Mouse (Mus musculus): ENCODE measurements around the gene Cxcl5. TPM values are rescaled to one million over a fixed set of nuclear protein-coding genes. Genes with fewer than 3 reads are reported as not detected.

Cxcl5 gene
- 0.14 TPM in 1 of 2 replicates, not detected in the other for polyA plus RNA-seq (2016; fragmentation: Nextera tagmentation; extraction: Ambion mirVana)

DNA sequence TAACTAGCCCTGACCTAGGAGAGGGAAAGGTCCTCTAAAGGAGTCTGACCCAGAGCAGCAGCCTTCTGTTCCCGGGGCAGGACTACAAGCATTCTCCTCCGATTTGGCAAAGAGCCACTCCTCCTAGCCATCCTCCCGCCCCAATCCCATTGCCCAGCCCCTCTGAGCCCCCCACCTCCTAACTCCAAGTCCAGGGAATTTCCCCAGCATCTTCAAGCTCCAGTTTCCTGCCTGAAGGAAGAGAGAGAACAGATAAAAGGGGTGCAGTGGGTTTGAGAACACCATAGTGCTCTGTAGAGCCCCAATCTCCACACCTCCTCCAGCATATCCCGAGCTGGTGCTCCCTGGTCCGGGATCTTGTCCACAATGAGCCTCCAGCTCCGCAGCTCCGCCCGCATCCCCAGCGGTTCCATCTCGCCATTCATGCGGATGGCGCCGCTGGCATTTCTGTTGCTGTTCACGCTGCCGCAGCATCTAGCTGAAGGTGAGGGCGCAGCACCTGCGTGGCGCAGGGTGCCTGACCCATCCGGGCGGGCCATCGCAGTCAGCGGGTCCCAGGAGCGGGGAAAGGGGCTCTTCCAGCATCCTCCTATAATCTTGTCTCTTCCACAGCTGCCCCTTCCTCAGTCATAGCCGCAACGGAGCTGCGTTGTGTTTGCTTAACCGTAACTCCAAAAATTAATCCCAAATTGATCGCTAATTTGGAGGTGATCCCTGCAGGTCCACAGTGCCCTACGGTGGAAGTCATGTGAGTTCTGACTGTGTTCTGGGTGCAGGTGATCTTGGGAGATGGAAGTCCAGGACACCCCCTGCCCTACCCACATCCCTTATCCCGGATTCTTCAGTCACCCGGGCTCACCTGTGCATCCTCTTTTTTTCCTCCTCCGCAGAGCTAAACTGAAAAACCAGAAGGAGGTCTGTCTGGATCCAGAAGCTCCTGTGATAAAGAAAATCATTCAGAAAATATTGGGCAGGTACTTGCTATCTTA is at the start of gene Cxcl5:
Cxcl5 (plus strand) TSS at position 284 of the 989 bp plus-strand sequence.
- H3K4me1 ChIP-seq: peaks cover 26% of the 10 kb centered on the region
- H3K4me3 ChIP-seq: peak within 1 kb of the TSS; percentile 48
- H3K4me2 ChIP-seq (replicated peaks): peak within 1 kb of the TSS; percentile 83
- ATAC-seq (ENCODE audit: low FRiP score, low read depth): peak; percentile 61
- H3K9ac ChIP-seq (replicated peaks): peak within 1 kb of the TSS; percentile 41
- H3K9me3 ChIP-seq: no peaks in the 10 kb centered on the region
- H3K36me3 ChIP-seq: no peaks in the 10 kb centered on the region
- H3K27ac ChIP-seq (replicated peaks): no peak within 1 kb of the TSS
- H3K27me3 ChIP-seq: peaks cover 28% of the 10 kb centered on the region
- WGBS: 4% methylated on average over 32 of the region's 32 CpGs

DNA sequence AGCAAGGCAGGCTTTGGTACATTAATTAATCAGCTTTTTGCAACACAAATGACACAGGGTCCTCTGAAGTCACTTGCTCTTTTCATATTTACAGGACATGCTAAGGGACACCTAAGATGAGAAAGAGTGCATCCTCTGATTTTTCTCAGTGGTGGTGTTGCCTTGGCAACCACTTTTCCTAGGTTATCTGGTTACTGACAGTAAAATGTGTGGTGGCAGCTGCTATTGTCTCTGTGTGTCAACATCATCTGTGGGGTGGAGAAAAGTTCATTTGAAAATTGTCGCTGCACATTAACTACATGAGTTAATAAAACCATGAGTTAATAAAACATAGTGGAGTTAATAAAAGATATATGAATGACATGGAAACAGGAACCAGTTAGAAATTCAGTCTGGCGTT is 47.8 kb upstream of the Cxcl5 start:
- WGBS: 80% methylated on average over 2 of the region's 2 CpGs
- H3K27ac ChIP-seq (replicated peaks): no peak overlapping the region
- no peaks in the 10 kb centered on the region for H3K4me1 ChIP-seq
- H3K36me3 ChIP-seq: no peaks in the 10 kb centered on the region
- no peaks in the 10 kb centered on the region for H3K9me3 ChIP-seq
- no peak for ATAC-seq (ENCODE audit: low FRiP score, low read depth)
- no peak overlapping the region for H3K9ac ChIP-seq (replicated peaks)
- H3K4me2 ChIP-seq (replicated peaks): no peak overlapping the region
- no peaks in the 10 kb centered on the region for H3K27me3 ChIP-seq
- no peak overlapping the region for H3K4me3 ChIP-seq

DNA sequence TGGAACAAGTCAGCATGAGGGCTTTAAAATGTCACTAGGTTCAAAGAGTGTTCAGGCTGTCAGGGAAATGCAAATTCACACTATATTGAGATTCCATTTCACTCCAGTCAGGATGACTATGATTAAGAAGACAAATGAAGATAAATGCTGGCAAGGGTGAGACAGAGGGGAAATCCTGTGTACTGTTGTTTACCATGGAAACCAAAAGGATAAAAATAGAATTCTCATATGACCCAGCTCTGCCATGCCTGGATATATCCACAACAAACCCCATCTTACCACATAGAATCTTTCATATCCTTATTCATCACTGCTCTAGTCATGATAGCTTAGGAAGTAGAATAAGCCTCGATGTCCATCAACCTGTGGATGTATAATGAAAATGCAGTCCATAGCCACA is 41.2 kb upstream of the Cxcl5 start:
- no peaks in the 10 kb centered on the region for H3K36me3 ChIP-seq
- H3K27ac ChIP-seq (replicated peaks): no peak overlapping the region
- no peak overlapping the region for H3K9ac ChIP-seq (replicated peaks)
- H3K4me3 ChIP-seq: no peak overlapping the region
- no peaks in the 10 kb centered on the region for H3K9me3 ChIP-seq
- WGBS: 83% methylated on average over 1 of the region's 1 CpGs
- ATAC-seq (ENCODE audit: low FRiP score, low read depth): no peak
- no peaks in the 10 kb centered on the region for H3K4me1 ChIP-seq
- no peaks in the 10 kb centered on the region for H3K27me3 ChIP-seq
- H3K4me2 ChIP-seq (replicated peaks): no peak overlapping the region

DNA sequence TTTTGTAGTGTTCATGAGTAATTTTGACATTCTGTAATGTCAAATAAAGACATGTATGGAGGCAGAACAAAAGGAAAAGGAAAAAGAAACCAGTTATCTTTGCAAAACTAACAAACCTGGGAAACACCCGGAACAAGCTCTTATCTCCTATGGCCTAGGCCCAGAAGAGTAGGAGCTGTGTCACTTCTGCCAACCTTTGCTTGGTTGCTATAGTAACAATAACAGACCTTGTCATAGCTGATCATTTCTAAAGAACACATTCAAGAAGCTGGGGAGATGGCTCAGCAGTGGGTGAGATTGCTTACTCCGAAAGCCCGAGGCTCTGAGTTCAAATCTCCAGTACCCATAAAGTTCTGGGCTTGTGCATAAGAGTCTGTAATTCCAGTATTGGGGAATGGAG is 36.5 kb upstream of the Cxcl5 start:
- no peak for ATAC-seq (ENCODE audit: low FRiP score, low read depth)
- no peaks in the 10 kb centered on the region for H3K27me3 ChIP-seq
- H3K4me3 ChIP-seq: no peak overlapping the region
- no peak overlapping the region for H3K27ac ChIP-seq (replicated peaks)
- H3K9me3 ChIP-seq: no peaks in the 10 kb centered on the region
- WGBS: 91% methylated on average over 3 of the region's 3 CpGs
- no peak overlapping the region for H3K4me2 ChIP-seq (replicated peaks)
- H3K4me1 ChIP-seq: no peaks in the 10 kb centered on the region
- no peak overlapping the region for H3K9ac ChIP-seq (replicated peaks)
- no peaks in the 10 kb centered on the region for H3K36me3 ChIP-seq

DNA sequence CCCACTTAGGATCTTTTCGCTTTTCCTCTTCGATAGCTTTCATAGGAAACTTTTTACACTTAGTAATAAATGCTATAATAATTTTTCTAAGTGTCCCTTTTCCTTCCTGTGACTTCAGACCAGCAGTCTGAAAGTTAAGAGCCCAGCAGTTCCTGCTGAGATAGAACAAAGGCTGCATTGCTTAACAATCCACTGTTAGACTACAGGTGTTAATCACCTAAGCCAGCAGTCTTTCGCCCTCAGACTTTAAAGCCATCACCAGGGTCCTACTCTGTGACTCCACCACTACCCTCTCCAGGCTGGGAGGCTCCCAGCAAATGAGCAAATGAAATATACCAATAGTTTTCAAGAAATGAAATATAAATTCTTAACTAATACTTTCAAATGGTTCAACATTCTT is 30.9 kb upstream of the Cxcl5 start:
- no peak for ATAC-seq (ENCODE audit: low FRiP score, low read depth)
- H3K27ac ChIP-seq (replicated peaks): no peak overlapping the region
- H3K4me1 ChIP-seq: no peaks in the 10 kb centered on the region
- no peak overlapping the region for H3K4me3 ChIP-seq
- no peaks in the 10 kb centered on the region for H3K36me3 ChIP-seq
- 79% methylated on average over 3 of the region's 3 CpGs for WGBS
- no peaks in the 10 kb centered on the region for H3K9me3 ChIP-seq
- no peak overlapping the region for H3K4me2 ChIP-seq (replicated peaks)
- no peak overlapping the region for H3K9ac ChIP-seq (replicated peaks)
- no peaks in the 10 kb centered on the region for H3K27me3 ChIP-seq

DNA sequence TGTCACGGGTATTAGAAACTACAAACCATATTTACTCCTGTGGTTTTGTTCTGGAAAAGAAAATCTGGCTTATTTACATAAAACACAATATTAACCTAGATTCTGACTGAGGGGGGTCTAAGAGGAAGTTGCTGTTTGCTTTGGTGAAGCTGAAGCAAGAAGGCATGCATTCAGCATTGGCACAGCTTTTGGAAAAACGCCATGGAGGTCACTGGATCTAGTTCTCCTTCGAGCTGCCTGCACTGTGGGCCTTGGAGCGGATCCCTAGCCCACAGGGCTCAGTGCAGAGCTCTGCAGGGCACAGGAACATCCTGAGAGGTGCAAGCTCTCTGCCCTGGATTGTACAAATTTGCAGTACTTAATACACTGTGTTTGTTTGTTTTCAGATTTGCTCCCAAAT is 27.7 kb upstream of the Cxcl5 start:
- H3K4me1 ChIP-seq: no peaks in the 10 kb centered on the region
- H3K9ac ChIP-seq (replicated peaks): no peak overlapping the region
- ATAC-seq (ENCODE audit: low FRiP score, low read depth): no peak
- no peak overlapping the region for H3K4me2 ChIP-seq (replicated peaks)
- WGBS: 81% methylated on average over 4 of the region's 4 CpGs
- H3K36me3 ChIP-seq: no peaks in the 10 kb centered on the region
- H3K27ac ChIP-seq (replicated peaks): no peak overlapping the region
- H3K4me3 ChIP-seq: no peak overlapping the region
- no peaks in the 10 kb centered on the region for H3K27me3 ChIP-seq
- no peaks in the 10 kb centered on the region for H3K9me3 ChIP-seq

DNA sequence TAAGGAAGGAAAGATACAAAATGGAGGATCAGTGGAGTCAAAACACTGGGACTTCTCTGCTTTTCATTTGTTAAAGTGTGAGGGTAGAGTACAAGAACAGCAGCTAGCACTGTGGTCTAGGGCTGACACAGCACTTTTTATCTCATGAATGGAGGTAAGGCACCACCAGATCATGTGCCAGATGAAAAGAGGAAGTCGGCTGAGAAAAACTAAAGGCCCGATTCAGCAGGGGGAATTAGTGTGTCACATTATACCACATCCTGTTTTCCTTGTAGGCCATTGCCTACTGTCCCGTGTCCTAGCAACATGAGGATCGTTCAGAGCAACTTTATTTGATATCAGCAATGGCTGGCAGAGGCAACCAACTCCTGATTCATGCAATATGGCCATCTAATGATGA is 17.1 kb upstream of the Cxcl5 start:
- H3K9me3 ChIP-seq: no peaks in the 10 kb centered on the region
- H3K27me3 ChIP-seq: no peaks in the 10 kb centered on the region
- H3K4me1 ChIP-seq: no peaks in the 10 kb centered on the region
- WGBS: 85% methylated on average over 4 of the region's 4 CpGs
- no peak overlapping the region for H3K27ac ChIP-seq (replicated peaks)
- H3K9ac ChIP-seq (replicated peaks): no peak overlapping the region
- H3K36me3 ChIP-seq: no peaks in the 10 kb centered on the region
- no peak overlapping the region for H3K4me2 ChIP-seq (replicated peaks)
- ATAC-seq (ENCODE audit: low FRiP score, low read depth): no peak
- H3K4me3 ChIP-seq: no peak overlapping the region

DNA sequence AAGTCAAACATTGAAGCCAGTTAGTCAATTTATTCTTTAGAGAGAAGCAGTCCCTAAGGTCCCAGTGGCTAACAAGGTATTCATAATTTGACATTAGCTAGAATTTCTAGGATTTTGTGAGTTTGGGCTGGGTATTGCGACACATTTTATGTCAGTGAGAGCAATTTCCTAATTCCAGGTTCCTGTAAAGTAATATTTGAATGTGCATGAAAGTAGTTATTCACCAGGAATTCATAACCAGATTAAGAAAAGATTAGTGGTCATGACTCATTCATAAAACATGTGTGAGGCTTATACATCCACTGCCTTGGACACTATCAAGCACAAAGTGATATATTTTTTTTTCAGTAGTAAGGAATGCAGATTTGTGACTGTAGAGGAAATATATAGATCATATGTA is 5.2 kb upstream of the Cxcl5 start:
- 91% methylated on average over 1 of the region's 1 CpGs for WGBS
- H3K36me3 ChIP-seq: no peaks in the 10 kb centered on the region
- H3K9me3 ChIP-seq: no peaks in the 10 kb centered on the region
- no peak overlapping the region for H3K9ac ChIP-seq (replicated peaks)
- H3K27ac ChIP-seq (replicated peaks): no peak overlapping the region
- H3K27me3 ChIP-seq: peaks cover 16% of the 10 kb centered on the region
- no peak overlapping the region for H3K4me3 ChIP-seq
- no peak for ATAC-seq (ENCODE audit: low FRiP score, low read depth)
- H3K4me2 ChIP-seq (replicated peaks): no peak overlapping the region
- peaks cover 18% of the 10 kb centered on the region for H3K4me1 ChIP-seq

DNA sequence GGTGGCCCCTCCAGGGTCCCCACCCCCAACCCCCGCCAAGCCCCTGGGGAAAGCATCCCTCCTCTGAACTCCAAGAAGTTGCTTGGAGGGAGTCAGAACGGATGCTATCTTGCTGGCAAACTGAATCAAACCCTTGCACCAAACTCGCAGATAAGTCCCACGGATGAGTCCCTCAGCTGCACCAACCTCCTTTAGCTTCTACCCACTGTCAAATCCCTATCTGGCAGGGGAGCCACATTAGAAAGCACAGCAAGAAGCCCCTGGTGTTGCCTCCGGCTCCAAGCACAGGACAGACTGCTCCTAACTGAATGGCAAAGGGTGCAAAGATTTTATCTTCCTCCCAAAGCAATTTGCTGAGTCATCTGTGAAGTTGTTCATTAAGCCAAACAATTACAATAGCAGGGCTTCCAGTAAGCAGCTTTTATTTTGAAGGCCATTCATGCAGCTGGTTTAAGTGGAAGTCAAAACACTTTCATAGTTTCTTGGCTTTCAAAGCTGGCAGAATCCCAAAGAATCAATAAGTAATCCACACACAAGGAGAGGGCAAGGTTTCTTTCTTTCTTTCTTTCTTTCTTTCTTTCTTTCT is 1.0 kb upstream of the Cxcl5 start:
- no peaks in the 10 kb centered on the region for H3K36me3 ChIP-seq
- peaks cover 28% of the 10 kb centered on the region for H3K27me3 ChIP-seq
- H3K9me3 ChIP-seq: no peaks in the 10 kb centered on the region
- no peak overlapping the region for H3K9ac ChIP-seq (replicated peaks)
- WGBS: 41% methylated on average over 5 of the region's 5 CpGs
- H3K4me3 ChIP-seq: no peak overlapping the region
- no peak overlapping the region for H3K4me2 ChIP-seq (replicated peaks)
- no peak overlapping the region for H3K27ac ChIP-seq (replicated peaks)
- ATAC-seq (ENCODE audit: low FRiP score, low read depth): no peak
- H3K4me1 ChIP-seq: peaks cover 26% of the 10 kb centered on the region

DNA sequence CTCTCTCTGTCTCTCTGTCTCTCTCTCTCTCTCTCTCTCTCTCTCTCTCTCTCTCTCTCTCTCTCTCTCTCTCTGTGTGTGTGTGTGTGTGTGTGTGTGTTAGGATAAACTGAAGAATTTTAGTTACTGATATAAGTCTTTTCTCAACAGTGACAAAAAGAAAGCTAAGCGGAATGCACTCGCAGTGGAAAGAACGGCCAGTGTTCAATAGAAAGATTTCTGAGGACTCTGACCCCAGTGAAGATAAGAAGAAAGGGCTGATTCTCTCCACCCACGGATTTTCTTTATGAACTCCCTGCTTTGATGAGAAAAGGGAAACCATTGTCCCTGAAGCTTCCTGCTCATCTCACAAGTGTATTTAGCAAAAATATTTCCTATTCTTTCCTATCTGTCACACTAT is 1.1 kb downstream of the Cxcl5 start:
- H3K4me1 ChIP-seq: peaks cover 26% of the 10 kb centered on the region
- 44% methylated on average over 4 of the region's 4 CpGs for WGBS
- no peaks in the 10 kb centered on the region for H3K9me3 ChIP-seq
- H3K9ac ChIP-seq (replicated peaks): no peak overlapping the region
- H3K4me3 ChIP-seq: no peak overlapping the region
- H3K36me3 ChIP-seq: no peaks in the 10 kb centered on the region
- H3K27me3 ChIP-seq: peaks cover 28% of the 10 kb centered on the region
- no peak for ATAC-seq (ENCODE audit: low FRiP score, low read depth)
- H3K27ac ChIP-seq (replicated peaks): no peak overlapping the region
- H3K4me2 ChIP-seq (replicated peaks): no peak overlapping the region

DNA sequence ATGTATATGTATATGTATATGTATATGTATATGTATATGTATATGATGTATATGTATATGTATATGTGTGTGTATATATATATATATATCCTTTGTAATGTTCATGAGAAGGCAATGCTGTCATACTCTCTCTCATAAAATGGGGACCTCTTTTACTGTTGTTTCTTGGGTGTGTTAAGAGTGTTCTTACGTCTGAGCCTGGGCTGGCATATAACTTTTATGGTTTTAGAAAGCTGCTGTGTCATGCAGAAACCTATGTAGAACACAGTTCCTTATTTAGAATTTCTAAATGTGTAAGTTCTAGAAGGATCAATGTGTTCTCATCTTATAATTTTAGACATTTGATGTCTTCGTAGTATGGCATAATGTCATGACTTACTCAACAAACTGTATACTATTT is 1.7 kb downstream of the Cxcl5 start:
- WGBS: 94% methylated on average over 2 of the region's 2 CpGs
- Histone ChIP-seq H3K9ac (replicated peaks) (no peak overlapping the region), H3K9me3 (no peaks in the 10 kb centered on the region), H3K27me3 (peaks cover 28% of the 10 kb centered on the region), H3K27ac (replicated peaks) (no peak overlapping the region), H3K4me1 (peaks cover 26% of the 10 kb centered on the region), H3K4me3 (no peak overlapping the region), H3K4me2 (replicated peaks) (no peak overlapping the region), H3K36me3 (no peaks in the 10 kb centered on the region)
- no peak for ATAC-seq (ENCODE audit: low FRiP score, low read depth)

DNA sequence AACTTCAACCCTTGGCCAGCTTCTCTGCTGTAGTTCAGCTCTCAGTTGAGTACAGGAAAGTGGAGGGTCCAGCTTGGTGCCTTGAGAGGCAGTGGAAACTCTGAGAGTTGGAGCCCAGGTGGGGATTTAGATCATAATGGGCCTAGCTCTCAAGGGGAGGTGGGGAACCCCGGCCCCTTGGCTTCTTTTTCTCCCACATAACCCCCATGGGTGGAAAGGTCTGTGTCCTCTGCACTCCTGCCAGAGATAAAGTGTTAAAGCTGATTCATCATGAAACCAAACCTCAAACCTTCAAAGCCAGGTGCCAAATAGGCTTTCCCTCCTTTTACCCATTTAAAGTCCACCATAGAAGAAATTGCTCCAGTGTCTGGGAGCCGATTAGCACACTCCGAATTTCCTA is 2.7 kb downstream of the Cxcl5 start:
- Histone ChIP-seq H3K4me1 (peaks cover 22% of the 10 kb centered on the region), H3K9me3 (no peaks in the 10 kb centered on the region), H3K4me3 (no peak overlapping the region), H3K27ac (replicated peaks) (no peak overlapping the region), H3K4me2 (replicated peaks) (no peak overlapping the region), H3K27me3 (peaks cover 28% of the 10 kb centered on the region), H3K36me3 (no peaks in the 10 kb centered on the region), H3K9ac (replicated peaks) (no peak overlapping the region)
- ATAC-seq (ENCODE audit: low FRiP score, low read depth): no peak
- 95% methylated on average over 3 of the region's 3 CpGs for WGBS
